Comparison of ENCODE assay signal across 8 mouse cellular contexts in genomic region chr19:4438791-4439160, GRCm38 (mm10). TPM values are rescaled to one million over a fixed set of nuclear protein-coding genes. Genes with fewer than 3 reads are reported as not detected.
DNase-seq lines count a peak whose midpoint lies in the region; ATAC-seq and TF ChIP-seq lines count a peak whose summit lies in the region.

No protein-coding gene starts in this region.

- H3K36me3 ChIP-seq in spleen, adult 2 months (ENCODE audit: control insufficient read depth, insufficient read depth, low read length) = no peaks in the 10 kb centered on the region
- H3K36me3 ChIP-seq in forebrain, embryonic 12.5 days (replicated peaks) = no peaks in the 10 kb centered on the region
- peaks cover 13% of the 10 kb centered on the region for H3K36me3 ChIP-seq in limb, embryonic 15.5 days

- no peak for ATAC-seq in forebrain, embryonic 12.5 days (ENCODE audit: low FRiP score)
- no peak for ATAC-seq in limb, embryonic 15.5 days (ENCODE audit: insufficient number of reproducible peaks, low FRiP score, low TSS enrichment, low read depth)
- no peak for ATAC-seq in megakaryocyte-erythroid progenitor cell, adult 5-6 weeks (replicated peaks; ENCODE audit: low FRiP score, low TSS enrichment, poor library complexity, severe bottlenecking)
- ATAC-seq in frontal cortex, adult (ENCODE audit: low TSS enrichment) = no peak

- peak overlapping the region; percentile 81 for H3K4me2 ChIP-seq in forebrain, embryonic 12.5 days
- H3K4me2 ChIP-seq in limb, embryonic 15.5 days = peak overlapping the region; percentile 90

- peak overlapping the region; percentile 33 for H3K9ac ChIP-seq in forebrain, embryonic 12.5 days
- peak overlapping the region; percentile 70 for H3K9ac ChIP-seq in limb, embryonic 15.5 days

- 29% methylated on average over 8 of the region's 8 CpGs for WGBS in spleen, adult 2 months
- WGBS in forebrain, embryonic 12.5 days = 6% methylated on average over 8 of the region's 8 CpGs
- 4% methylated on average over 8 of the region's 8 CpGs for WGBS in limb, embryonic 15.5 days

- H3K27me3 ChIP-seq in spleen, adult 2 months (ENCODE audit: control insufficient read depth, insufficient read depth, low read length) = peaks cover 13% of the 10 kb centered on the region
- peaks cover 37% of the 10 kb centered on the region for H3K27me3 ChIP-seq in forebrain, embryonic 12.5 days
- no peaks in the 10 kb centered on the region for H3K27me3 ChIP-seq in limb, embryonic 15.5 days

- H3K27ac ChIP-seq in spleen, adult 2 months (ENCODE audit: insufficient read depth, low read length) = no peak overlapping the region
- no peak overlapping the region for H3K27ac ChIP-seq in forebrain, embryonic 12.5 days
- H3K27ac ChIP-seq in limb, embryonic 15.5 days = peak overlapping the region; percentile 84

- peak overlapping the region; percentile 30; the same call in 1 of the 2 replicates for H3K4me3 ChIP-seq in spleen, adult 2 months (ENCODE audit: extremely low read depth, insufficient read depth, insufficient read length)
- peak overlapping the region; percentile 51 for H3K4me3 ChIP-seq in forebrain, embryonic 12.5 days (replicated peaks)
- H3K4me3 ChIP-seq in limb, embryonic 15.5 days = peak overlapping the region; percentile 76

- peaks cover 4% of the 10 kb centered on the region for H3K4me1 ChIP-seq in spleen, adult 2 months (ENCODE audit: control insufficient read depth, insufficient read depth, insufficient read length)
- H3K4me1 ChIP-seq in forebrain, embryonic 12.5 days = peaks cover 26% of the 10 kb centered on the region
- H3K4me1 ChIP-seq in limb, embryonic 15.5 days = peaks cover 43% of the 10 kb centered on the region

- DNase-seq in spleen, adult 2 months (ENCODE audit: low read depth in 1 of 2, low spot score in 2 of 2) = no peak
- no peak for DNase-seq in spleen, adult 12 weeks (ENCODE audit: low spot score)
- DNase-seq in yolk sac, embryonic 10.5 days (ENCODE audit: low spot score) = peak; percentile 22
- DNase-seq in ovary, postnatal 14 days (ENCODE audit: low spot score) = no peak

- TF ChIP-seq POLR2A in spleen, adult 2 months (IDR thresholded peaks at IDR 0.05; ENCODE audit: low read depth, low read length) = no peak

- H3K9me3 ChIP-seq in forebrain, embryonic 12.5 days = no peaks in the 10 kb centered on the region
- H3K9me3 ChIP-seq in limb, embryonic 15.5 days = no peaks in the 10 kb centered on the region

- TF ChIP-seq CTCF in spleen, adult 2 months (IDR thresholded peaks at IDR 0.05; ENCODE audit: extremely low read depth, insufficient read depth, insufficient read length, insufficient replicate concordance) = no peak

RNA-seq across cellular contexts. Expression of gene Rhod, which starts 0.5 kb away (rescaled TPM):
- polyA plus RNA-seq in spleen, adult 2 months (2012; rRNA removed) = 4.0 and 4.9 TPM in 2 replicates
- polyA plus RNA-seq in forebrain, embryonic 12.5 days (2016; fragmentation: Nextera tagmentation; extraction: Ambion mirVana) = 8.6 and 14.9 TPM in 2 replicates
- polyA plus RNA-seq in limb, embryonic 15.5 days (2015; fragmentation: Nextera tagmentation; extraction: Ambion mirVana) = 45.2 and 53.6 TPM in 2 replicates
- 0.72 TPM in 1 of 2 replicates, not detected in the other for total RNA-seq in megakaryocyte-erythroid progenitor cell, adult 5-6 weeks (2014; fragmentation: Nextera tagmentation)
- total RNA-seq in megakaryocyte-erythroid progenitor cell, adult 5-6 weeks (2017) = not detected in 2 replicates

RNA-seq across cellular contexts. Expression of gene Syt12, which starts 38.5 kb away (rescaled TPM):
- 0.68 and 0.85 TPM in 2 replicates for polyA plus RNA-seq in spleen, adult 2 months (2012; rRNA removed)
- 1.3 and 2.7 TPM in 2 replicates for polyA plus RNA-seq in forebrain, embryonic 12.5 days (2016; fragmentation: Nextera tagmentation; extraction: Ambion mirVana)
- polyA plus RNA-seq in limb, embryonic 15.5 days (2015; fragmentation: Nextera tagmentation; extraction: Ambion mirVana) = 0.55 and 0.76 TPM in 2 replicates
- total RNA-seq in megakaryocyte-erythroid progenitor cell, adult 5-6 weeks (2014; fragmentation: Nextera tagmentation) = not detected in 2 replicates
- not detected in 2 replicates for total RNA-seq in megakaryocyte-erythroid progenitor cell, adult 5-6 weeks (2017)

RNA-seq across cellular contexts. Expression of gene Kdm2a, which starts 40.7 kb away (rescaled TPM):
- polyA plus RNA-seq in spleen, adult 2 months (2012; rRNA removed) = 98.9 and 115 TPM in 2 replicates
- 57.2 and 61.0 TPM in 2 replicates for polyA plus RNA-seq in forebrain, embryonic 12.5 days (2016; fragmentation: Nextera tagmentation; extraction: Ambion mirVana)
- 40.9 and 41.2 TPM in 2 replicates for polyA plus RNA-seq in limb, embryonic 15.5 days (2015; fragmentation: Nextera tagmentation; extraction: Ambion mirVana)
- 74.8 and 89.7 TPM in 2 replicates for total RNA-seq in megakaryocyte-erythroid progenitor cell, adult 5-6 weeks (2014; fragmentation: Nextera tagmentation)
- total RNA-seq in megakaryocyte-erythroid progenitor cell, adult 5-6 weeks (2017) = 49.0 and 79.7 TPM in 2 replicates

RNA-seq across cellular contexts. Expression of gene 2010003K11Rik, which starts 59.6 kb away (rescaled TPM):
- polyA plus RNA-seq in spleen, adult 2 months (2012; rRNA removed) = not detected in 2 replicates
- not detected in 2 replicates for polyA plus RNA-seq in forebrain, embryonic 12.5 days (2016; fragmentation: Nextera tagmentation; extraction: Ambion mirVana)
- not detected in 2 replicates for polyA plus RNA-seq in limb, embryonic 15.5 days (2015; fragmentation: Nextera tagmentation; extraction: Ambion mirVana)
- not detected in 2 replicates for total RNA-seq in megakaryocyte-erythroid progenitor cell, adult 5-6 weeks (2014; fragmentation: Nextera tagmentation)
- not detected in 2 replicates for total RNA-seq in megakaryocyte-erythroid progenitor cell, adult 5-6 weeks (2017)
